Mouse (Mus musculus) megakaryocyte, embryonic 14.5 days (primary cell): ENCODE results near the gene Fam227b.

Experiments
- FLI1 ChIP-seq: IDR thresholded peaks from 2 replicates; pipeline ENCODE4 v1.6.1; 2012; ENCODE audit warnings: low read length, inconsistent platforms, mixed read lengths
- GATA1 ChIP-seq: IDR thresholded peaks from 3 replicates; pipeline ENCODE4 v1.6.1; 2012; ENCODE audit warnings: mixed read lengths, low read length, inconsistent platforms, borderline replicate concordance

GRCm38 (mm10) chr2:126034379-126035005 is 117.3 kb downstream of the Fam227b start, which contains the start of gene Fgf7:
- TF ChIP-seq GATA1 (no peak), FLI1 (no peak)
